Mouse (Mus musculus): Measurements from ENCODE around the gene Patz1.

Patz1 gene

DNA sequence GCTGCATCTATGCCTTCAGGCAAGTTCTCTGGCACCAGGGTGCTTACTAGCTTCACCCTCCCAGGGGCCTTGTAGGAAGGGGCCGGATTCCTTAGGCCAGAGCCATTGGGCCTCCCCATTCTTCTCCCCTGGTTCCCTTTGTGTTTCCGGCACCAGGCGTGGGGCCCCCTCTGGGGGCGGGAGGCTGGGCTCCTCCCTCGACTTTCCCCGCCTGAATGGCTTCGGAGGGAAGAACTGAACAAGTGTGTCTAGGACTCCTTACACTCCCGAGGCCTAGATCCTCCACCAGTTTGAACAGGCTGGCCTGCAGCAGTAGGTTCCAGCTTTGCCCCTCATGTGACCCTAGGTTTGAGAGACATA is 3.4 kb downstream of the Patz1 start:
- ATAC-seq (ENCODE audit: low TSS enrichment): no peak

DNA sequence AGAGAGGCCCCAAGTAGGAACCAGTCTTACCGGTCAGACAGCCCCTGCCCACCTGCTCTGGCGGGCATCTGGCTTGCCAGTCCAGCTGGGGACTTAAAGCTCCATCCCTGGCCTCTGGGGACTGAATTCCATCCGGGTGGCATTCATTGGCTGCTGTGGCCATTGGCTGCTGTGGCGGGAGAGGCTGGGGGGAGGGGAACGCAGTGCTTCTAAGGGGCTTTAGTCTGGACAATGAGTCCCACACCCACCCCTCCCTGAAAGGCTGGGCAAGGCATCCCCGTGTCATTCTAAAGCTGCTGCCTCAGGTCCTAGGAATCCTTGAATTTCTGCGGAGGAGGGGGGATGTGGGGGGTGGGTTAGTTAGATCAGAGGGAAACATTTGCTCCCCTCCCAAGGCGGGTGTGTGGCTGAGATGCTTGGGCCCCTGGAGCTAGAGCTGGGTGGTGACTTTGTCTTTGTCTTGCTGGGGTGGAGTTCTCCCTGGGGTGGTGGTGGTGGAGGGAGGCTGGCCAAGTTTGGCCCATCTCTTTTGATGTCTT is 4.1 kb downstream of the Patz1 start:
- no peak for ATAC-seq (ENCODE audit: low TSS enrichment)

DNA sequence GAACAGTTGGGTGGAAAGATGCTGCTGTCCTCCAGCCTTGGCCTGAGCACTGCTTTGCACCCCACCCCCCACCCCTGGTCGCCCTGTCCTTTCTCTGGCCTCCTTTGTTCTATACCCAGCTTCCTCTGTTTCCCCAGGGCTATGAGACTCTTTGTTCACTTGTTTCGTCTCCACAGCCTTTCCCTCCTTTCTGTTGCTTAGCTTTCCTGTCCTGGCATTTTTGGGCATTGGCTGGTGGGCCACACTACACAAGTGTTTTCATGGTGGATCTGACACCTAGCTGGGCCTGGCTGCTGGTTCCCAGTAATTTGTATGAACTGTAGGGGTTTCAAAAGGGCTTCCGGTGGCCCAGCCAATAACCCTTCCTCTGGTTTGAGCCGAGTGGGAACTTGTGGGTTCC is 4.7 kb downstream of the Patz1 start:
- ATAC-seq (ENCODE audit: low TSS enrichment): no peak

DNA sequence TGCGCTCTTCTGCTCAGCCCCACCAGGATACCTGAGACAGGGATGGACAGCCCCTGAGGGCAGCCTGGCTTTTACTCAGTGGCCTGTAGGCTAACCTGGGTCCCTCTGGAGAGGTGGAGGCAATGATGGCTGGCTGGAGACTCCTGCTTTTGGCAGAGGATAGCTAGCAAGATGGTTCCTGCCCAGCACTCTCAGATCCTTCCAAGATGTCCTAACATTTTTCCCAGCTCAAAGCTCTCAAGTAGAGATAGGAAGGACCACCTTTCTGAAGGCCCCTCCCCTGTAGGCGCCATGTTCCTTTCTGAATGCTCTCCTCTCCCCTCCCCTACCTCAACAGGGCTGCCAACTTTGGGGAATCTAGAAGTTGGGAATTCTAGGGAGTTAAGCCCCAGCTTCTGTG is 6.0 kb downstream of the Patz1 start:
- ATAC-seq (ENCODE audit: low TSS enrichment): no peak

DNA sequence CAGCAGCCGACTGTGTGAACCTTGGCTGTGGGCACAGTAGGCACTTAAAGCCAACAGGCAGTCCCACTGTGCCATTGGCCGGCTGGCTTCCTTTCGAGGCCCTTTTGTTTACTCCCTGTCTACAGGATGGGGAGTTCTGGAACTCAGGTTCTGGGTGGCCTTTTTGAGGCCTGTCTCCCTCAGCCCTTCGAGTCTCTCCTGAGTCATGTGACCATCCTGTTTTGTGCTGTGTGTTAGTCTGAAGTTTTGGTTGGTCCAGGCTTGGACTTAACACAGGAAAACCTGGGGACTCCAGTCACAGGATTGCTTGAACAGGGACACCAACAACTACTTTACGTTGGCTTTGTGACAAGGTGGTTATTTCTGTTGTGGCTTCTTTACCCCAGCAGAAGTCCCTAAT is 7.4 kb downstream of the Patz1 start:
- no peak for ATAC-seq (ENCODE audit: low TSS enrichment)

DNA sequence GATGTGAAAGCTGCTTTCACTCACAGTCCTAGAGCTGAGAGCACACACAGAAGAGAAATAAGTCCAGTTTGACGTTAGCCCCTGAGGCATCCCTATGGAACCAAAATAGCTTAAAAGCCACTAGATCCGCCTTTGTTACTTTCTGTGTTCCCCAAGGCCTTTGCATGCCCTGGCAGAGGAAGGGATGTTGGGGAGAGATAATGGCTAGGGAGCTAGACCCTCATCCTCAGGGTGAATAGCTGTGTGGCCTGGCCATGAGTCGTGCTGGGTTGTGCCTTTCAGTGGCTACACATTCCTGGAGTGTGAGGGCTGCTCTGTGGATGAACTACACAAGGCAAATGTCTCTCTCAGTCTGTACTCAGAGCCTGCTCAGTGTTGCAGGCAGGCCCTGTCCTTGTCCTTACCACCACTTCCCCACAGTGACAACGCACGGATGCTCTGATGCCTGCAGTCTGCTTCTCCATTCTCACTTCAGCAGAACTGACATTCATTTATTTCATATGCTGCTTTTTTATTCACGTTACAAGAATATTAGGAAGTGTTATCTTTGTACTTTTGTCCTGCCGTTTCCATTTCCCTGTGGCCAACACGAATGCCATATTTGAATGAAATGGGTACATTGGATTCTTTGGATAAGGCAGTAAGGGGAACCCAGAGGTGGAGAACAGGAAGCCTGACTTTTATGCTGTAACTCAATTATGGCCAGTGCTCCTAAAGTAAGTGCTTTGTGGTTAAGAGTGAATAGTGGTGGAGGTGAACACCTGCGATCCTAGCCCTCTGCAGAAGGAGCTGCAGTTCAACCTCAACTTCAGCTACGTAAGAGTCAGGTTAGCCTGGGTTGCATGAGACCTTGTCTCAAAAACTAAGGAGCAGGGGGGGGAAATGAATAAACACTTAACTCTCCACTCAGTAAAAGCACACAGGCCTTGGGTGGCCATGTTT is 9.5 kb downstream of the Patz1 start:
- no peak for ATAC-seq (ENCODE audit: low TSS enrichment)

DNA sequence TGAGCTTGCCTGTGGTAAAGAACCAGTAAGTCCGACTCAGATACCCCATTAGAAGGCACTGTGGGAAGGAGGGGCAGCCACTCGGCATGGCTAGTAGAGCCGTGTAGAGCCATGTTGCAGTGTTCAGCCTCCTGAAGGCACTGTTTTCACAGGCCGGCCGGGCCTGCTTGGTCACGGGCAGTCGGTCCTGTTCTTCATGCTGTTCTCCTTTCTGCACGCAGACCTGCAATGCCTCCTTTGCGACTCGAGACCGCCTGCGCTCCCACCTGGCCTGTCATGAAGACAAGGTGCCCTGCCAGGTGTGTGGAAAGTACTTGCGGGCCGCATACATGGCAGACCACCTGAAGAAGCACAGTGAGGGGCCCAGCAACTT is 10.1 kb downstream of the Patz1 start:
- ATAC-seq (ENCODE audit: low TSS enrichment): no peak

DNA sequence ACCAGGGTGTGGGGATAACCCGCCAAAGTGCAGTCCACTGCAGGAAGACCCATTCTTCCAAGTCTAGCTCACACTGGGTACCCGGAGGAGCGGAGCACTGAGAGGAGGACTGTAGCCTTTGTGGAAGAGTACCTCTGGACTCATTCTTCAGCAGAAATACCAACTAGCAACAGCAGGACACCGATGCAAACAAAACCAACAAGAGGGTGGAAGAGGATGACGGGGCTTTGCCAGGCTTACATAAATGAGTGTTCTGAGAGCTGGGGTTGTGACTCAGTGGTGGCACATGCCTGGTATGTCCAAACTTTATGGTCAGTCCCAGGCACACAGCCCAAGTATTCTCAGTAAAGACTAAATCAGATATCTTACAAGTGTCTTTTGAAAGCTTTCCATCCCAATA is 12.4 kb downstream of the Patz1 start:
- no peak for ATAC-seq (ENCODE audit: low TSS enrichment)

DNA sequence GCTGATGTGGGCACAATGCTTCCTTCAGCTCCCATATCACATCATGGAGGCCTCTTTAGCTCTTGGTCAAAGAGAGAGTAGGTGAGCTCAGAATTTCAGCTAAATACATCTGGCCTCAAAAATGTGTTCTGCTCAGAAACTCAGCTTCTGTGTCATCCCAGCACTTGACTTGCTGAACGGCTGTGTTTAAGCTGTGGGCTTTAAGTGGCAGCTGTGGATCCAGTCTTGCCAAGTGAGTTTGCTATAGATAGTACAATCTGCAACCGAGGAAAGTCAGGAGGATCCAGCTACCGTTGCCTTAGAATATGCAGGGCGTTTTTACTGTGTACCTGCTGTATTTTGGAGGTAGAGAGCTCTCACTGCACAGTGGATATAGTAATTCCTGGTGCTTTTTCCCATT is 13.7 kb downstream of the Patz1 start:
- ATAC-seq (ENCODE audit: low TSS enrichment): peak; percentile 92

DNA sequence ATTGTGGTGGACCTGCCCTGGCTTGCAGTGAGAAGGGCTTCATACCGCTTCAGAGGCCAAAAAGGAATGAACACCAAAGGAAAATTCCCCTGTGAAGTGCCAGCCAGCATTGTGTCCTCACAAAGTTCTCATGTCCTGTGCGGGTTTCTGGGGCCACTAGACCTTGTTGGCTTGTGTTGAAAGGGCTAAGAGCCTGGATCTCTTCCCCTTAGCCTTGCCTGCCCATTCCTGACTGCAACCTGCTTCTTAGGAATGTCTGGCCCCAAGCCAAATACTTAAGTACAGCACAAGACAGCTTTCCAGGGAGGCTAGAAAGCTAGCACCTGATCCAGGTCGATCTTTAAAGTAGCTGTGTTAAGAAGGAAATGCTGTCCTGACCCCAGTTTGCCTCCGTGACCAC is 14.1 kb downstream of the Patz1 start:
- no peak for ATAC-seq (ENCODE audit: low TSS enrichment)

DNA sequence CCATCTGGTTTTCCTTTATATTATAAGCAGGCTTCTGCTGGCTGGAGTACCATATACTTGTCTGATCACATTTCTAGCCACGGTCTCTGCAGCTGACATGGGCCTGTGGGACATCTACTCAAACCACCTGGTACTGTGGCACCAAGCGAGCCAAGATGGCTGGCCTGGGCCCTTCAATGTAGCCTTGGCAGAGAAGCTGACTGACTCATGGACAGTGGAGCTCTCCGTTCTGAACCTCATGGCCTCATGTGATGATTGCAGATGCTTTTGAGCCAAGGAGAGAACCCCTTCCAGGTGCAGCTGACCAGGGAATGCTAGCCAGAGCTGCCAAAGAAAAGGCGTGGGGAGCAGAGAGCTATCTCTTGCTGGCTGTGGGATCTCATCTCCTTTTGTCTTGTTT is 17.1 kb downstream of the Patz1 start:
- no peak for ATAC-seq (ENCODE audit: low TSS enrichment)

DNA sequence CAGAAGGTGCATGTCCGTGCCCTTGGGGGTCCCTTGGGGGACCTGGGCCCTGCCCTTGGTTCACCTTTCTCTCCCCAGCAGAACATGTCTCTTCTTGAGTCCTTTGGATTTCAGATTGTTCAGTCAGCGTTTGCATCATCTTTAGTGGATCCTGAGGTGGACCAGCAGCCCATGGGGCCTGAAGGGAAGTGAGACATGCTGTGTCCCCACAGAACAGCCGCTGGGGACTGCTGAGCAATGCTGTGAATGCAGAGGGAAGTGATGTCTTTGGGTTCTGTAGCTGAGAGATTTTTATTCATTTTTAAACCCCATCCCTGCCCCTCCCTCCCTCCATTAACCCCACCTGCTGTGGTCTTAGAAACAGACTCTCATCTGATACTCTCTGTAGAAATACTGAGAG is 19.2 kb downstream of the Patz1 start:
- ATAC-seq (ENCODE audit: low TSS enrichment): no peak

DNA sequence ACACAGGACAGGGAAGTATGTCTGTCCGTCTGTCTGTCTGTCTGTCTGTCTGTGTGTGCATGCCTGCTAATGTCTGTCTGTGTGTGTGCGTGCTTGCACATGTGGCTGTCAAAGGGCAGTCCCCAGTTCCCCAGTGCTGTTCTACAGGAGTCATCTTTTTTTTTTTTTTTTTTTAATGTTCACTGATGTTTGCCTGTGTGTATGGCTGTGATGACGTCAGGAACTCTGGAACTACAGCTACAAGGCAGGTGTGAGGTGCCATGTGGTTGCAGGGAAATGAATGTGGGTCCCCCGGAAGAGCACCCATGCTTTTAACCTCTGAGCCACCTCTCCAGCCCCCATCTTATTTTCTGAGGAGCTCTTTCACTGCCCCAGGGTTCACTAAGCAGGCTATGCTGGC is 21.2 kb downstream of the Patz1 start:
- no peak for ATAC-seq (ENCODE audit: low TSS enrichment)

DNA sequence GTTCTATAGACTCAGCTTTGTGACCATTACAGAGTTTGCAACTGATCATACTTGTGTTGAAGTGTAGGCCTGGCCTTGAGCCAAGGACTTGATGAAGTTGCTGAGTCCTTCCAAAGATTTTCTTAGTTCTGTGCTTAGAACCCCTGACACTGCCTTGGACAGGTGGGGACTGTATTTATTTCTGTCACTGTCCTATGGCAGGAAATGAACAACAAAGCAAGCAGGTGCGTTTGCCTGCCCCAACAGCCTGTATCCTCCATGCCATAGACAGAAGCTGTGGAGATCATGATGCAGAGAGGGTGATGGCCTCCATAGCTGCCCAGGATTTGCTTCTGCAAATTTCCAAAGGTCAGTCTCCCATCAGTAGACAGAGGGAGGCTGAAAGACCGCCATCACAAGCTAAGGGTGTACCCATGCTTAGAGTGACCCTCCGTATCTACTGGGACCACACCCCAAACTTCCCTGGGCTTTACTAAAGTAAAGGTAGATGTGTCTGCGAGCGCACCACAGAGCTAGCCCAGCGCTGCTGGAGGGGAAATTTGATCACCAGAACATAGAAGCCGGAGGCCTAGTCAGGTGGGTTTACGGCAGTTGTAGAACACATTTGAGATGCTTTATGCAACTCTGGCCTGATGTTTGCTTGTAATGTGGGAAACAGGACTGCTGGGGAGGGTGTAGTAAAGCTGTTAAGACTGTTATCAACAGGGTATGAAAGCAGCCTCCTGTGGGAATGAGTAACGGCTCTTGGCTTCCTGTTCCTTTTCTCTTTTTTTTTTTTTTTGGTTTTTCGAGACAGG is 22.3 kb downstream of the Patz1 start:
- ATAC-seq (ENCODE audit: low TSS enrichment): no peak

DNA sequence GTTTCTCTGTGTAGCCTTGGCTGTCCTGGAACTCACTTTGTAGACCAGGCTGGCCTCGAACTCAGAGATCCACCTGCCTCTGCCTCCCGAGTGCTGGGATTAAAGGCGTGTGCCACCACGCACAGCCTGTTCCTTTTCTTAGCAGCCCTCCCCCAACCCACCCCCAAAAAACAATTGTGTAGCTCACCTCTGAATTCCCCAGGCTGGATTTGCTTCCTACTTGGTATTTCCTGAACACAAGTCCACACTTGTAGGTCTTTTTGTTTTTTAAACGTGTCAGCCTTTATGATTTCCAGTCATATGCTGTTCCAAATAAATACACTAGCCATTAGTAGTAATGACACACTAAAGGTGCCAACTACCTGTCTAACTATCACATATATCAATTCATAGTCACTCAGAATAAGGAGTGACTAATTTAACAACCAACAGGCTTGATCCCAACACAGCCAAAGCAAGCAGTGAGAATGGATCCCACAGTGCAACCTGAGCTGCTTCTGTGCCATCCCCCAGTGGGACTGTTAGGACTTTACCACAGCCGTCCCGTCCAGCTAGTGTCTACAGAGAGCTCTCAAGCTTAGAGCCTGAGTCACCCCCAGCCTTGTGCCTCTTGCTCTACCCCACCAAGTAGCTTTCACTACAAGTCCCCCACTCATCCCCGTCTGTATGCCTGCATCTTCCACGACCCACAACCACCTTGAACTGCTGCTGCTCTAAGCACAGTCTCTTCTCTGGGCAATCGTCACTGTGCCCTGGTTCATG is 23.1 kb downstream of the Patz1 start:
- ATAC-seq (ENCODE audit: low TSS enrichment): no peak

DNA sequence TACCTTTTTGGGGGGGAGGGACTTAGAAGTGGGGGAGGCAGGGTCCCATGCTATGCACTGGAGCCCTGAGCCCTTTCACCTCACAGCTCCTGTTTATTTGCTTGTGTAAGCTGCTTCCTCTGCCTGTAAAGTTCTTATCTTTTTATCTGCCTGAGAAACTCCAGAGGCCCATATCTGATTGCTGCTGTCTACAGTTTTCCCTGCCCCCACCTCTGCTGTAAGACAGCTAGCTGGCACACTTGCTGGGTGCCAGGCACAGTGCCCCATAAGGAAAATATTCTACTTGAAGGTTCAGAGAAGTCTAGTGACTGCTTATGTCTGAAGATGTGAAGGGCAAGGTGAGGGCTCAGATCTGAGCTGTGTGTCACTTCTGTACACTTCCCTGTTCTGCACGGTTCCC is 24.6 kb downstream of the Patz1 start:
- no peak for ATAC-seq (ENCODE audit: low TSS enrichment)

DNA sequence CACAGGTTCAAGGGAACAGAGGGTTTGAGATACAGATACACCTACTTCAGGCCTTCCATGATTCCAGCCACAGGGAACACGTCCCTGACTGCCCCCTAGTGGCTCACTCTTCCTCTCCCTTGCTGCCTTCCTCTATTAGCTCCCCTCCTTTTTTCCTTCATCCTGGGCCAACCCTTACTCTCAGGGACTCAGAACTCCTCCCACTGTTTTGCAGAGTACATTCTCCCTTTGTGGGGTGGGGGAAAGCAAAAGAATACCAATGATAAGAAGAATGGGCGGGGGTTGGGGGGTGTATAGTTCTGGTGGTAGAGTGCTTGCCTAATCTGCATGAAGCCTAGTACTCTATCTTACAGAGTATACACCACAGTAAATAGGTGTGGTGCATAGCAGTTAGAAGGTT is 25.5 kb downstream of the Patz1 start:
- peak; percentile 81 for ATAC-seq (ENCODE audit: low TSS enrichment)

DNA sequence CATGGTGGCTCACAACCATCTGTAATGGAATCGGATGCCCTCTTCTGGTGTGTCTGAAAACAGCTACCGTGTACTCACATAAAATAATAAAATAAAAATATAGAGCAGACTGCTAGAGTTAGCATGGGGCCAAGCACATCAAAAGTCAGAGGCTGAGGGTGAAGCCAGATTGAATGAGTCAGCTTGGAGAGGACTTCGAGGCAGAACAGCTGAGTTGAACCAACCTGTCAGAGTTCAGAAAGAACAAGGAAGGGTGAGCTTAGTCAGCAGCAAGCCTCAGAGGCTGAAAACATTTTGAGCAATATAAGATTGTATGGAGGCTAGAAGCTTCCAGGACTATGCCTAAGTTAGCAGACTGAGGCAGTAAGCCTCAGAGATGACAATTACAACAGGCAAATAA is 29.6 kb downstream of the Patz1 start:
- no peak for ATAC-seq (ENCODE audit: low TSS enrichment)

DNA sequence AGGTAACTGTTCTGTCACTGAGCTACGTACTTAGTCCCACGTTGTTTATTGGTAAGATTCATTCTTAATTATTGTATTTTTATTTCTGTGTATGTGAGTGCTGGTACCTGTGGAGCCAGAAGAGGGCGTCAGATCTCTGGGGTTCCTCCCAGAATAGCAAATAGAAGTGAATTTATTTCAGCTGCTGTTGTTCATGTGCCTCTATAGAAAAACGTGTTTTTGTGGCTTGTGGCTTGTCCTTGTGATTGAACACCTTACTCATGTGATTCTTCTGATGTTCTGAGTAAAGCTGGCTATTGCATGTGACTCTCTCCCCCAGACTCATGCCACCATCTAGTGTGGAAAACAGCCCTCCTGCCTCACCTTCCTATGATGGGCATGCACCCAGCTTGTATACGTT is 39.6 kb downstream of the Patz1 start:
- ATAC-seq (ENCODE audit: low TSS enrichment): no peak

DNA sequence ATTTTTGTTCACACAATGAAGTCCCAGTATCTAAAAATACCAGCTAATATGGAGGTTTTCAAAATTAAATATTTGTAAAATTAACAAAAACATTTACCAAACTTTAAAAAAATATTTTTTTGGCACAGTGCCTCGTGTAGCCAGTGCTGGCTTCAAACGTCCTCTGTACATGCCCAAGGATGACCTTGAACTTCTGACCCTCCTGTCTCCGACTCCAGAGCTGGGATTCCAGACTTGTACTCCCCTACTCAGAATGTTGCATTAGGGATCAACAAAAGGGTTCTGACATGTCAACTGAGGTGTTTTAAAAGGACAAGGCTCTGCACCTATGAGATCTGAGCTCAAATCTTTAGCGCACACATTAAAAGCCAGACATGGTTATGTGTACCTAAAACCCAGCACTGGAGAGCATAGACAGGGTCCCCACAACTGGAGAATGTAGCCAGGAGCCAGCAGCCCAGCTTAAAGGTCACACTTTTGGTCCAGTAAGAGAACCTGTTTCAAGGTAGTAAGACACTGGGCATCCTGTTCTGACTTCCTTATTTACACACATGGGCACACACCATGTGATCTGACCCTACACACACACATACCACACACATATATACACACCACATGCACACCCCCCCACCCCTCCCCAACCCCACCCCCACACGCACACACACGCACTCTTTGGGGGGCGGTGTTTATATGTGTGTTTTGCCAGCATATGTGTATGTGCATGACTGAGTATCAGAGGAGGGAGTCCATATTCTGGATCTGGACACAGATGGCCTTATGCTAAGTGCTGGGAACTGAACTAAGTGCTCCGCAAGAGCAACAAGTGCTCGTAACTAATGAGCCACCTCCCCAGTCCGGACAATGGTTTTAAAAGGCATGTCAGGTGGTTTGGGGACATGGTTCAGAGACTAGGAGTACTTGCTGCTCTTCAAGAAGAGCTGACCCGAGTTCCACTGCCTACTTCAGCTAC is 40.4 kb downstream of the Patz1 start:
- no peak for ATAC-seq (ENCODE audit: low TSS enrichment)

DNA sequence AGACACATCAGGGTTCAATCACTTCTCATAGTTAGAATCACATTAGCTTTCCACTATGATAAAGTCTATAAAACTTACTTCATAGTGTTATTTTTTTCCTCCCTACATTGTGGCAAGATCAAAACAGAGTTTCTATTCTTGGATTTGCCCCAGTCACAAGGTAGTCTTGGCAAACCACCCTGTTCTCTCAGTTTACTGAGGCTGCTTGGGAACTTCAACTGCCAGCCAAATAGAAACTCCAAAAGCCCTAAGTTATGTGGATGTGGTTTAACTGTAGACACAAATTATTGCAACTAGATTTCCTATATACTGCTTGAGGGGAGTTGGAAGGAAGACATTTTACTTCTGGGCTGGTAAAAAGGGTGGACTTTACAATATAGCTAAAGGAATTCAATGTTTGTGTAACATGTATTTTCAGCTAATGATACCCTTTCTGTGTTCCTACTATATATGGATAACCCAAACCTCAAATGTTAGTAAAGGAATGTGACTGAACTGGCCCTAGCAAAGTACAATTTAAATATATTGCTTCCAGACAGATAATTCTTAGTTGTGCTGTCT is 41.3 kb downstream of the Patz1 start, which contains the start of gene Pik3ip1:
Pik3ip1 (plus strand) TSS at position 511 of the 561 bp plus-strand sequence.
- ATAC-seq (ENCODE audit: low TSS enrichment): no peak
